Mouse (Mus musculus) hindbrain, embryonic 12.5 days (tissue): ENCODE data around the gene Gdap1l1. TPM values are rescaled to one million over a fixed set of nuclear protein-coding genes. Genes with fewer than 3 reads are reported as not detected.

Experiments
- ATAC-seq: fragments of 200-750 bp; cut with Nextera tagmentation; 2 replicates; pipeline ENCODE4 v1.8.0; 2017; ENCODE audit warnings: moderate TSS enrichment; ENCODE audit not compliant: low FRiP score
- H3K27ac ChIP-seq: fragments of 300-500 bp; sonication (generic); 2 replicates; pipeline ENCODE4 v1.5.1; 2016; ENCODE audit warnings: mild to moderate bottlenecking
- H3K27me3 ChIP-seq: fragments of 300-500 bp; sonication (generic); 2 replicates; pipeline ENCODE4 v1.6.1; 2016; ENCODE audit warnings: mild to moderate bottlenecking
- H3K36me3 ChIP-seq: fragments of 300-500 bp; sonication (generic); 2 replicates; pipeline ENCODE4 v1.6.1; 2016; ENCODE audit warnings: mild to moderate bottlenecking
- H3K4me1 ChIP-seq: fragments of 300-500 bp; sonication (generic); 2 replicates; pipeline ENCODE4 v1.6.1; 2016
- H3K4me2 ChIP-seq: fragments of 300-500 bp; sonication (generic); replicated peaks from 2 replicates; pipeline ENCODE4 v1.6.1; 2016; ENCODE audit warnings: mild to moderate bottlenecking
- H3K4me3 ChIP-seq: fragments of 300-500 bp; sonication (generic); 2 replicates; pipeline ENCODE4 v1.5.1; 2016; ENCODE audit warnings: mild to moderate bottlenecking
- H3K9ac ChIP-seq: fragments of 300-500 bp; sonication (generic); 2 replicates; pipeline ENCODE4 v1.6.1; 2016; ENCODE audit warnings: mild to moderate bottlenecking, moderate library complexity
- H3K9me3 ChIP-seq: fragments of 300-500 bp; sonication (generic); replicated peaks from 2 replicates; pipeline ENCODE4 v1.6.1; 2016; ENCODE audit warnings: mild to moderate bottlenecking
- WGBS: fragments of 180-500 bp; shearing (Covaris S2); methylation state at CpG from one replicate; pipeline ENCODE4 v1.1.7; 2016; 5-methylcytosine and 5-hydroxymethylcytosine counted together
- polyA plus RNA-seq: library from polyadenylated mRNA; unstranded; fragments of >200 nt; fragmentation: Nextera tagmentation; extraction: Ambion mirVana; gene quantifications from 2 replicates; pipeline ENCODE4 v1.2.1, GENCODE M21; 2016

Gene Gdap1l1
- polyA plus RNA-seq, 1 experiment from 2014 or later: 68.7 TPM

DNA sequence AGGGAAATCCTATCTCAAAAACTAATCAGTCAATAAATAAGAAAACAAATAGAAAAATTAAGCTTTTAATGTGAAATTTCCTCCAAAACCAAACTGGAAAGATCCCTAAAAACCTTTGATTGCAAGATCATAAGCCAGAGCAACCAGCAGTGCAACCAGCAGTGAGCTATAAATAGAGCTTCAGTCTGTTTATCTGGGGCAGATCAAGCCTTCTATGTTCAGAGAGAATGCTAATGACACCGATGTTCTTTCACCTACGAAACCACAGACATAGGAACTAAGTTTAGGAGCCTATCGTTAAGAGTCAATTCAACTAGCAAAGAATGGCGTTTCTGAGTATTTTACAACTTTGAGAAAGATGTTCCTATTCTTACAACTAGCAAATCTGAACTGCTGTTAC, 26.4 kb upstream of the Gdap1l1 start:
- WGBS: 94% methylated on average over 4 of the region's 4 CpGs
- peaks cover 61% of the 10 kb centered on the region for H3K36me3 ChIP-seq

DNA sequence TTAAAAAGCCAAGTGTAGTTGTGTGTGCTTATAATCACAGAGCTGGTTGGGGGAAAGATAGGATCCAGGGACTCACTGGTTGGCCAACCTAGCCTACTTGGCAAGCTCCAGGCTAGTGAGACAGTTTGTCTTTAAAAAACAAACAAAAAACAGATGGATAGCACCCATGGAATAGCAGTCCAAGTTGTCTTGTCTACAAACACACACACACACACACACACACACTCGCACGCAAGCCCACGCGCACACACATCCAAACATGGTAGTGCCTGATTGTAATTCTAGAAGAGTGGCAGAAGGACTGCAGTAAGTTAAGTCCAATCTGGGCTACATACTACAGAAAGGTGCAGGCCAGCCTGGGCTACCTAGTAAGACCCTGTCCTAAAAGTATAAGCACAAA, 25.9 kb upstream of the Gdap1l1 start:
- 99% methylated on average over 4 of the region's 4 CpGs for WGBS
- ATAC-seq: no peak
- H3K36me3 ChIP-seq: peaks cover 55% of the 10 kb centered on the region

More for the DNA sequence above, 26.4 kb upstream of the Gdap1l1 start:
- no peak overlapping the region for H3K4me2 ChIP-seq
- no peak overlapping the region for H3K9ac ChIP-seq
- H3K4me1 ChIP-seq: no peaks in the 10 kb centered on the region
- H3K27me3 ChIP-seq: no peaks in the 10 kb centered on the region
- no peak for ATAC-seq
- H3K27ac ChIP-seq: no peak overlapping the region
- H3K4me3 ChIP-seq: no peak overlapping the region
- no peaks in the 10 kb centered on the region for H3K9me3 ChIP-seq

DNA sequence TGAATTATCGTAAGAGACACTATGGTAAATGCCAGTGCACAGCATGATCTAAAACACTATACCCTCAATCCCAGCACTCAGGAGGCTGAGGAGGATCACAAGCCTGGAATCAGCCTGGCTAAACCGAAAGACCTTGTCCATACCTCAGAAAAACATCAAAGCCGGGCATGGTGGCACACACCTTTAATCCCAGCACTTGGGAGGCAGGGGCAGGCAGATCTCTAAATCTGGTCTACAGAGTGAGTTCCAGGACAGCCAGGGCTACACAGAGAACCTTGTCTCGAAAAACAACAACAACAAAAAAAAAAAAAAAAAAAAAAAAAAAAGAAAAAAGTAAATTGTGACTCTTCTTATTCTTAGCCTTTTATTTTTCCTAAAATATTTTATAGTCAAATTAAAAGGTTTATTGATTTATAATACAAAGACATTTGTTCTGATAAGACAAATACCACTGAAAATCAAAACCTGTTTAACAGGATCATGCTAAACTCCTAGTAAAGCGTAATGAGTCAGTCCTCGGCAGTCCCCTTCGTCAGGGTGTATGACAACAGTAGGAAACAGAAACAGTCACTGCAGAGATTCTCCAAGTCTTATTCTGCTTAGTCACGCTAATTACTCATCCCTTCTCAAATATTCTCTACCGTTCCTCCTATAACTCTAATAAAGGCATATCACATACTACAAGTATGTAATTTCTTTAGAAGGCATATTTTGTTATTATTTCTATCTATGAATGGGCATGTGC, 25.3 kb upstream of the Gdap1l1 start:
- no peak for ATAC-seq
- Histone ChIP-seq H3K9ac (no peak overlapping the region), H3K4me2 (no peak overlapping the region), H3K36me3 (peaks cover 52% of the 10 kb centered on the region), H3K4me1 (peaks cover 7% of the 10 kb centered on the region), H3K4me3 (no peak overlapping the region), H3K27ac (no peak overlapping the region), H3K9me3 (no peaks in the 10 kb centered on the region), H3K27me3 (no peaks in the 10 kb centered on the region)
- 94% methylated on average over 9 of the region's 9 CpGs for WGBS

More for the DNA sequence above, 25.9 kb upstream of the Gdap1l1 start:
- Histone ChIP-seq H3K27ac (no peak overlapping the region), H3K4me3 (no peak overlapping the region), H3K9ac (no peak overlapping the region), H3K27me3 (no peaks in the 10 kb centered on the region), H3K4me2 (no peak overlapping the region), H3K9me3 (no peaks in the 10 kb centered on the region), H3K4me1 (peaks cover 1% of the 10 kb centered on the region; the same call in 1 of the 2 replicates)

DNA sequence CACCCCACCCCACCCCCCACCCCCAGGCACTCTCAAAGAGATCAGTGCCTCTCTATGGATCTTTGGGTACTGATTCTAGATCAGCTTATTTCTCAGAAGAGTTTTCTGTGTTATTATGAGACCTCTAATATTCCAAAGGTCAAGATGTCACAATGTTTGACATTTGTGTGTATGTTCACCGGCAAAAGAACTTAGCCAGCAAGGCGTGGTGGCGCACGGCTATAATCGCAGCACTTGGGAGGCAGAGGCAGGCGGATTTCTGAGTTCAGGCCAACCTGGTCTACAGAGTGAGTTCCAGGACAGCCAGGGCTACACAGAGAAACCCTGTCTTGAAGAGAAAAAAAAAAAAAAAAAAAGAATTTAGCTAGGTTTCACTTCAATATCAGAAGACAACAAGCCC, 21.2 kb upstream of the Gdap1l1 start:
- Histone ChIP-seq H3K9ac (no peak overlapping the region), H3K27ac (no peak overlapping the region), H3K4me2 (no peak overlapping the region), H3K9me3 (no peaks in the 10 kb centered on the region), H3K36me3 (peaks cover 16% of the 10 kb centered on the region), H3K27me3 (no peaks in the 10 kb centered on the region), H3K4me3 (no peak overlapping the region), H3K4me1 (peaks cover 27% of the 10 kb centered on the region)
- WGBS: 93% methylated on average over 6 of the region's 6 CpGs
- no peak for ATAC-seq

DNA sequence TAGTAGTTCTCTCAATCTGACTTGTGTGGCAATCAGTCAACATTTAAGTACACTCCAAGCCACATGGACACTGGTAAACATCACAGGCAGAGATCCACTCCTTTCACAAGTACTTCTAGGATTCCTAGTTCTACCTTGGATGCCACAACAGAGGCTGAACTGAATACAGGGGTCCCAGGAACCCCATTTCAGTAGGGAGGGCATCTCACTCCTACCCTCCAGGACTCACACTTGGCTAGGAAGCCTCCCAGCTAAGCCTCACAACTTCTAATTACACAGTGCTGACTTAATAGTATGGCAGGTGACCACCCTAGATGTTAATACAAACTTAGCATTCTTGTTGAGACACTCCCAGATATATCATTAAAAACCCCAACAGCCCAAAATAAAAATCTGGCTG, 20.4 kb upstream of the Gdap1l1 start:
- H3K4me3 ChIP-seq: peak overlapping the region; percentile 98
- H3K36me3 ChIP-seq: peaks cover 16% of the 10 kb centered on the region
- H3K4me1 ChIP-seq: peaks cover 27% of the 10 kb centered on the region
- H3K9me3 ChIP-seq: no peaks in the 10 kb centered on the region
- no peaks in the 10 kb centered on the region for H3K27me3 ChIP-seq
- peak overlapping the region; percentile 91 for H3K9ac ChIP-seq
- no peak overlapping the region for H3K27ac ChIP-seq
- peak overlapping the region; percentile 96 for H3K4me2 ChIP-seq
- no peak for ATAC-seq

DNA sequence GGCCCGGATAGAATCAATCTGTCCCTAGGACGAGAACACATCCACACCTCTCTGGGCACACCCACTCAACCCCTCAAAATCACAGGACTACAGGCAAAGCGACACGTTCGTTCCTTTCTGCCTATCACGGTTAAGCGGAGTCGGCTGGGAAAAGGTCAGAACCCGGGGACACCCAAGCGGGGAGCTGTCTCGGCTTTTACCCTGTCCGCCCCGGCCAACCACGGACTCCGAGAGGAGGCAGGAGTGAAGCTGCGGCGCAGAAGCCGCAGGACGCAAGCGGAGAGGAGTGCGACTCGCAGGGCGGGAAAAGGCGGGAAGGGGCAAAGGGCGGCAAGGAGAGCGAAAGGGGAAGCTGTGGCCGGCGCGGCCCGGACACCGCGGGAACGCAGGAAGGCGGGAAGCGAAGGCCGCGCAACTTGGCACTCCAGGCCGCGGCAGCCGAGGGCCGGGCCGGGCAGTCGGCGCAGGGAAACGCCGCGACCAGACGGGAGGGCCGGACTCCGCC, 19.4 kb upstream of the Gdap1l1 start:
- Histone ChIP-seq H3K4me1 (peaks cover 27% of the 10 kb centered on the region), H3K27me3 (no peaks in the 10 kb centered on the region), H3K27ac (peak overlapping the region; percentile 64), H3K36me3 (peaks cover 9% of the 10 kb centered on the region), H3K4me3 (peak overlapping the region; percentile 98), H3K4me2 (peak overlapping the region; percentile 96), H3K9ac (peak overlapping the region; percentile 91), H3K9me3 (no peaks in the 10 kb centered on the region)
- no peak for ATAC-seq
- WGBS: 0% methylated on average over 26 of the region's 50 CpGs

DNA sequence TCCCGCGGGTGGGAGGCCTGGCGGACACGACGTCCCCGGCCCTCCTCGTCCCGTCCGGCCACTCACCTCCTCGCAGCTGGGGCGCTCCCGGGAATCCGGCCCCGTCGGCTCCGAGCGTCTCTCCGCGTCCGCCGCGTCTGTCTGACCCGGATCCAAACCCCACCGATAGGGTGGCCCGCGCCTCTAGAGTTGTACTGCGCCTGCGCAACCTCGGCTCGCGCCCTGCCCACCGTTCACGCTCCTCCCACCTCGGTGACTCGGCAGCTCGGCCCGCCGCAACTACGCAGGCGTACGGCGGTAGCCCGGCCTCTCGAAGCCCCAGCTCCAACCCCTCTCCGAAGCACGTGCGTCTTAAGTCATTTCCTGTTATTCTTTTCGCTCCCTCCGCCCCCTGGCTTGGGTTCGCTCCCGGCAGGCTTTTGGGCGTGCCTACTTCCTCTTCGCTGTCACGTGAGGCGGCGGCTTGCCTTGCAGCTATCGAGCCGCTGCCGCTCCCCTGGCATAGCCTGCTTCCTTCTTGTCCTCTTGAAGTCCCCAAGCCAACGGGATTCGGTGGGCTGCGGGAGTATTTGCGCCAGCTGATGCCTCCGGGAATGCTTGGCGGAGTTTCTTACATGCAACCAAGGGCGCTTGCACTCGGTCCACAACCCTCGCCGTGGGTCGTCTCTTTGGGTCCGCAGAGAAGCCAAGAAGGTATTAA, 18.8 kb upstream of the Gdap1l1 start:
- ATAC-seq: peak; percentile 99
- H3K9ac ChIP-seq: peak overlapping the region; percentile 91
- H3K27me3 ChIP-seq: no peaks in the 10 kb centered on the region
- H3K4me1 ChIP-seq: peaks cover 27% of the 10 kb centered on the region
- H3K27ac ChIP-seq: peak overlapping the region; percentile 86
- WGBS: under 1% methylated on average over 65 of the region's 71 CpGs
- H3K4me3 ChIP-seq: peak overlapping the region; percentile 98
- H3K4me2 ChIP-seq: peak overlapping the region; percentile 96
- H3K9me3 ChIP-seq: no peaks in the 10 kb centered on the region
- peaks cover 5% of the 10 kb centered on the region for H3K36me3 ChIP-seq

DNA sequence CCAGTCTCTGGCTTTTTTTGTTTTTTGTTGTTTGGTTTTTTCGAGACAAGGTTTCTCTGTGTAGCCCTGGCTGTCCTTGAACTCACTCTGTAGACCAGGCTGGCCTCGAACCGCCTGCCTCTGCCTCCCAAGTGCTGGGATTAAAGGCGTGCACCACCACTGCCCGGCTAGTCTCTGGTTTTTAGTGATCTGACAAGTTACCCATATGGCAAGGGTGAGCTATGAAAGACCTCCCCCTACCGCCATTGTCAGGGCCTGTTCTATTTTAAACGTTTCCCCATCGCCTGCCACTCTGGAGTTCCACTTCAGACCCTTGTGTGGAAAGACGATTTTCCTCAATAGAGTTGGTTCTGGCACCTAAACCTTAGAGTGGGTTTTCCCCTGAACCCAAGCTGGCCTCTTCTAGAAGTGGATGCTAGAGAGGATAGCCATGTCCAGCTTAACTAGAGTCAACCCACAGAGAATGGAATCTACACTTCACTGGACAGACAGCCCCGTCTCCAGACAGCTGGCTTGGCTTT, 17.9 kb upstream of the Gdap1l1 start:
- Histone ChIP-seq H3K9ac (peak overlapping the region; percentile 76), H3K27ac (no peak overlapping the region), H3K4me3 (peak overlapping the region; percentile 98)

DNA sequence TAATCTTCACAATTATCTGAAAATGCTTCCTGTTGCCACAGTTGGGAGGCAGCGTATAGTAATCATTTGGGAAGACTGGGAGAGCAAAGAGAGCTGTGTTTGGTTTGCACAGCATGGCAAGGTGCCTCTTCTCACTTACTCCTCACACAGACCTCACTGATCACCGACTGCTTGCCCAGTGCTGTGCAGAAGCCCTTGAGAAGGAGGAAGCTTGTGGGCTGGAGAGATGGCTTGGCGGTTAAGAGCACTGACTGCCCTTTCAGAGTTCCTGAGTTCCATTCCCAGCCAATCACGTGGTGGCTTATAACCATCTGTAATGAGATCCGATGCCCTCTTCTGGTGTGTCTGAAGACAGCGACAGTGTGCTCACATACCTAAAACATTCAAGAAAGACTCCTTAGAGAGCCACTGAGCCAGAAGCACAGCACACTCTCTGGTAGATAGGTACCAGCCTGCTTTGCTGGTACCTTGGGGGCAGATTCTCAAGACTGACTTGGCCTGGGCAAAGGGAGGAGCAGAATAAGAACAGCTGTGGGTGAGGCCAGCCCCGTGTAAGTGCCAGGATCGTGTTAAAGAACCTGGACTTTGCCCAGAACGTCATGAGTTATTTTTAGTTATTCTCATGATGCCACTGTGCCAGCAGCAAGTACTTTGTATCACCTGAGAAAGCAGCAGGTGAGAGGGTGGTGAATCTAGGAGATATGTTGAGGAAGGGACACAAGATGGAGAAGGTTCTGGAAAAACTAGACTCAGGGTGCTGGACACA, 15.2 kb upstream of the Gdap1l1 start:
- Histone ChIP-seq H3K4me2 (no peak overlapping the region), H3K27ac (no peak overlapping the region), H3K36me3 (no peaks in the 10 kb centered on the region), H3K27me3 (no peaks in the 10 kb centered on the region), H3K4me3 (no peak overlapping the region), H3K9ac (no peak overlapping the region), H3K4me1 (peaks cover 19% of the 10 kb centered on the region), H3K9me3 (no peaks in the 10 kb centered on the region)
- no peak for ATAC-seq
- WGBS: 86% methylated on average over 9 of the region's 9 CpGs

More for the DNA sequence above, 17.9 kb upstream of the Gdap1l1 start:
- 36% methylated on average over 10 of the region's 10 CpGs for WGBS
- H3K36me3 ChIP-seq: no peaks in the 10 kb centered on the region
- ATAC-seq: no peak
- no peaks in the 10 kb centered on the region for H3K27me3 ChIP-seq
- H3K4me2 ChIP-seq: peak overlapping the region; percentile 74
- H3K4me1 ChIP-seq: peaks cover 27% of the 10 kb centered on the region
- H3K9me3 ChIP-seq: no peaks in the 10 kb centered on the region

DNA sequence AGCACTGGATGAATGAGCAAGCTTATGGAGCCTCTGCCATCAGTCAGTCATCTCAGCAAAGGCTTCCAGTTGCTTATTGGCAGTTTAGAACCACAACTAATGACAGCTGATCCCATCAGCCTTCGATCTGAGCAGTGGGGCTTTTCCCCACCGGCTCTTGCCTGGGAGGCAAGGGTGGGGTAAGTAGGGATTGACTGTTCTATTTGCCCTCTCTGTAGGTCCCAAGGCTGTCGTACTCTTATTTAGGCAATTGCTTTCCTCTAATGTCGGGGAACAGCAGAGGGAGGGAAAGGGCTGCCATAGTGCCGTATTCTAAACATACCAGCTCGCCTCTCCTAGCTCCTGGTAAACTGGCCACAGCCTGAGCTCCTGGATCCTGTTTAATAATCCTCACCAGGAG, 13.7 kb upstream of the Gdap1l1 start, which contains the start of gene Oser1:
Gene Oser1 (minus strand): TSS at position 101 of the 400 bp plus-strand sequence.
- Histone ChIP-seq H3K9me3 (no peaks in the 10 kb centered on the region), H3K27me3 (no peaks in the 10 kb centered on the region), H3K4me1 (peaks cover 12% of the 10 kb centered on the region), H3K4me3 (no peak within 1 kb of the TSS), H3K36me3 (no peaks in the 10 kb centered on the region), H3K27ac (no peak within 1 kb of the TSS), H3K9ac (no peak within 1 kb of the TSS; the same call in 1 of the 2 replicates), H3K4me2 (no peak within 1 kb of the TSS)
- ATAC-seq: no peak
- 81% methylated on average over 6 of the region's 6 CpGs for WGBS

DNA sequence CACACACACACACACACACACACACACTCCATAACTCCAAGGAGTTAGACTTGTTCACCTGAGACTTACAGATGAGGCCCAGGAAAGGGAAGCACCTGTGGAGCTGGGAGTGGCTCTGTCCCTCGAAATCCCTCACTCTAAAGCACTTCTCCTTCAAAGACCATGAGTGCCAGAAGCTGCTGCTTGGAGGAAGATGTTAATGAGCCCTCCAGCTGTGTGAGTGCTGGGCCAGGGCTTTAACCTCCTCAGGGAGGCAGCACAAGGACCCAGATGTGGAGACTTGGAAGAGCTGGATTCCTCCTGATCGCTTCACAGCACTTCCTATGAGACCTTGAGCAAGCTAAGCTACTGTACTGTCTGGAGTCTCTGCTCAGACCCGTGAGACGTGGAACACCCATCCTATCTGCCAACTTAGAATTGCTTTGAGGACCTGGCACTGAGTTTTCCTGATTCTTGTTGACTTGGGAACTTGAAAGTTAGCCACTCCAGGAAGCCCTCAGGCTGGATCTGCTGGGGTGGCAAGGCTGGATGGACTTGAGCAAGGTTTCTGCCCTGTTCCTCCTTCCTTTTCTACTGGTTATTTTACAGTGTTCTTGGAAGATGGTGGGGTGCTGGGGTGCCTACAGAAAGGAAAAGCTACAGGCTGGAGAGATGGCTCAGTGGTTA, 9.8 kb upstream of the Gdap1l1 start:
- Histone ChIP-seq H3K36me3 (no peaks in the 10 kb centered on the region), H3K27me3 (no peaks in the 10 kb centered on the region), H3K4me3 (no peak overlapping the region), H3K4me2 (no peak overlapping the region), H3K9ac (no peak overlapping the region), H3K4me1 (no peaks in the 10 kb centered on the region), H3K9me3 (no peaks in the 10 kb centered on the region), H3K27ac (no peak overlapping the region)
- 39% methylated on average over 4 of the region's 4 CpGs for WGBS
- ATAC-seq: no peak
